Mouse (Mus musculus) layer of hippocampus, adult 8-10 months (tissue): ENCODE measurements around the gene Rad17. TPM values are rescaled to one million over a fixed set of nuclear protein-coding genes. Genes with fewer than 3 reads are reported as not detected.

ENCODE experiments used
- DNase-seq, 2 experiments: peaks; one replicate each; pipeline ENCODE4 v3.0.0; 2022; ENCODE audit warnings: low spot score in 2 of 2
- total RNA-seq, 4 experiments: library from RNA; stranded (reverse); gene quantifications; 2 replicates each; pipeline ENCODE4 v1.2.4; 2022

Gene Rad17
- total RNA-seq, 4 experiments from 2014 or later, result 15.4 to 18.9 (median 15.7) TPM

- DNase-seq, result no peak
These were observed 80.1 kb downstream of the Rad17 start for GRCm38 (mm10) chr13:100570713-100571112.

GRCm38 (mm10) chr13:100568359-100568758, 82.5 kb downstream of the Rad17 start:
- DNase-seq, result no peak

Other genes starting within 250 kb of the Rad17 start
- gene Naip1, start 198.2 kb downstream of the Rad17 start, total RNA-seq, result under 1 TPM; 0.21 to 0.47 (median 0.31) TPM
- gene Gtf2h2, start 158.5 kb downstream of the Rad17 start, total RNA-seq, result 10 to 100 TPM; 45.7 to 63.5 (median 57.5) TPM
- gene Ocln, start 98.3 kb downstream of the Rad17 start, total RNA-seq, result 10 to 100 TPM in 3 of 4 experiments, 1 to 10 TPM in 1; 10.0 to 14.1 (median 11.3) TPM
- 1 to 10 TPM; 1.5 to 2.3 (median 1.5) TPM for gene Marveld2, start 34.1 kb downstream of the Rad17 start, total RNA-seq
- 10 to 100 TPM; 84.4 to 91.1 (median 87.4) TPM for gene Ak6, start 72 bp downstream of the Rad17 start, total RNA-seq
- 10 to 100 TPM; 16.1 to 27.4 (median 22.3) TPM for gene Taf9, start 528 bp upstream of the Rad17 start, total RNA-seq
- under 1 TPM in 3 of 4 experiments, not detected in 1; 0.12 to 0.38 (median 0.18) TPM for gene Ccdc125, start 18.7 kb upstream of the Rad17 start, total RNA-seq
- 10 to 100 TPM; 38.7 to 47.0 (median 42.0) TPM for gene Cdk7, start 79.9 kb upstream of the Rad17 start, total RNA-seq
- 10 to 100 TPM; 48.1 to 57.2 (median 53.7) TPM for gene Mrps36, start 93.6 kb upstream of the Rad17 start, total RNA-seq
- under 1 TPM in 3 of 4 experiments, not detected in 1; 0.33 to 0.90 (median 0.43) TPM for gene Cenph, start 124.8 kb upstream of the Rad17 start, total RNA-seq
- 1 to 10 TPM in 1 of 4 experiments, under 1 TPM in 3; 0.34 to 1.2 (median 0.40) TPM for gene Ccnb1, start 135.5 kb upstream of the Rad17 start, total RNA-seq
- gene Slc30a5, start 182.4 kb upstream of the Rad17 start, total RNA-seq, result 10 to 100 TPM; 35.5 to 39.0 (median 37.7) TPM